Mouse (Mus musculus) activated CD4-positive, CD25-positive, alpha-beta regulatory T cell, adult 9 weeks (primary cell): ENCODE results near the gene Fam83d. TPM values are rescaled to one million over a fixed set of nuclear protein-coding genes. Genes with fewer than 3 reads are reported as not detected.

Experiments
- polyA plus RNA-seq: library from polyadenylated mRNA; unstranded; fragments of 100-300 nt; shearing (Covaris generic); gene quantifications from one replicate; pipeline ENCODE4 v1.2.1, GENCODE M21; 2017

The Fam83d gene
- 0.54 TPM for polyA plus RNA-seq

GRCm38 (mm10) chr2:158767742-158768339, at the start of gene Fam83d:
TSS of gene Fam83d (plus strand) at chr2:158768093.

GRCm38 (mm10) chr2:158794494-158795004, 26.7 kb downstream of the Fam83d start, which contains the start of gene Dhx35:
TSS of gene Dhx35 (plus strand) at chr2:158794807.

Other genes starting within 250 kb of the Fam83d start
- not detected for gene Slc32a1, start 157.3 kb upstream of the Fam83d start, polyA plus RNA-seq
- 1.6 TPM for gene Actr5, start 143.2 kb upstream of the Fam83d start, polyA plus RNA-seq
- gene Ppp1r16b, start 102.7 kb upstream of the Fam83d start, polyA plus RNA-seq, result 47.2 TPM
- gene Dhx35, start 26.7 kb downstream of the Fam83d start, polyA plus RNA-seq, result 18.8 TPM